9 mouse cellular contexts compared by ENCODE assay signal in genomic region chr7:109016378-109016923, GRCm38 (mm10).
A peak's percentile ranks its signal among the peaks of the same experiment; 100 is the strongest.
DNase-seq lines count a peak whose midpoint lies in the region; ATAC-seq lines count a peak whose summit lies in the region.
"Had no signal": no experiment of that assay in that cellular context is flagged by ENCODE, and none has a peak within 500 bp of the region (broad histone marks: within the 10 kb centered on the region; RNA-seq: fewer than 3 reads in every experiment).

No protein-coding gene starts in this region.

- no peak overlapping the region for H3K9ac ChIP-seq in midbrain, embryonic 14.5 days (replicated peaks; ENCODE audit: low read length)
- no peak overlapping the region for H3K9ac ChIP-seq in midbrain, embryonic 11.5 days (ENCODE audit: low read length)
- no peak overlapping the region; the same call in 1 of the 2 replicates for H3K9ac ChIP-seq in hindbrain, embryonic 16.5 days (ENCODE audit: low read depth, low read length)

- peak; percentile 34 for DNase-seq in adrenal gland, postnatal 14 days
- no peak for DNase-seq in adrenal gland, adult 18-20 months (ENCODE audit: low spot score in 2 of 2)
- peak; percentile 34 for DNase-seq in midbrain, embryonic 14.5 days
- no peak for DNase-seq in midbrain, embryonic 11.5 days (ENCODE audit: low spot score, missing footprints)
- no peak for DNase-seq in heart, adult 18-20 months
- DNase-seq in spleen, postnatal 14 days (ENCODE audit: low spot score in 2 of 2) = no peak
- DNase-seq: kidney, adult 8-10 months had no signal

- ATAC-seq in midbrain, embryonic 14.5 days (ENCODE audit: low FRiP score, low TSS enrichment) = no peak
- ATAC-seq in midbrain, embryonic 11.5 days (ENCODE audit: low FRiP score) = no peak
- peak; percentile 40 for ATAC-seq in hindbrain, embryonic 16.5 days
- no peak for ATAC-seq in CD4-positive, CD25-positive, alpha-beta regulatory T cell, adult 4 months

- 29% methylated on average over 5 of the region's 5 CpGs for WGBS in midbrain, embryonic 14.5 days
- WGBS in midbrain, embryonic 11.5 days = 52% methylated on average over 5 of the region's 5 CpGs
- 17% methylated on average over 5 of the region's 5 CpGs for WGBS in hindbrain, embryonic 16.5 days

- no peaks in the 10 kb centered on the region for H3K9me3 ChIP-seq in midbrain, embryonic 14.5 days (ENCODE audit: control insufficient read depth, low read length)
- no peaks in the 10 kb centered on the region for H3K9me3 ChIP-seq in midbrain, embryonic 11.5 days (ENCODE audit: control insufficient read depth, low read length)
- no peaks in the 10 kb centered on the region for H3K9me3 ChIP-seq in hindbrain, embryonic 16.5 days (ENCODE audit: control insufficient read depth, low read length)

- H3K4me1 ChIP-seq in midbrain, embryonic 14.5 days (ENCODE audit: control insufficient read depth, insufficient read depth, low read length) = peaks cover 33% of the 10 kb centered on the region
- H3K4me1 ChIP-seq in midbrain, embryonic 11.5 days (ENCODE audit: control insufficient read depth, insufficient read depth, low read length) = peaks cover 11% of the 10 kb centered on the region
- H3K4me1 ChIP-seq in hindbrain, embryonic 16.5 days (ENCODE audit: control insufficient read depth, insufficient read depth, low read depth, low read length) = peaks cover 34% of the 10 kb centered on the region

- 0 out of 2 replicates have a peak, but pooled peaks cover 3% of the 10 kb centered on the region for H3K36me3 ChIP-seq in midbrain, embryonic 14.5 days (ENCODE audit: control insufficient read depth, insufficient read depth, low read length)
- no peaks in the 10 kb centered on the region for H3K36me3 ChIP-seq in midbrain, embryonic 11.5 days (ENCODE audit: control insufficient read depth, insufficient read depth, low read length)
- H3K36me3 ChIP-seq in hindbrain, embryonic 16.5 days (ENCODE audit: control insufficient read depth, insufficient read depth, low read length) = no peaks in the 10 kb centered on the region

- H3K4me3 ChIP-seq in midbrain, embryonic 14.5 days (replicated peaks; ENCODE audit: low read depth, low read length) = no peak overlapping the region
- no peak overlapping the region for H3K4me3 ChIP-seq in midbrain, embryonic 11.5 days (ENCODE audit: low read depth, low read length)
- no peak overlapping the region for H3K4me3 ChIP-seq in hindbrain, embryonic 16.5 days (ENCODE audit: low read length)

- H3K4me2 ChIP-seq in midbrain, embryonic 14.5 days (ENCODE audit: low read length) = no peak overlapping the region
- H3K4me2 ChIP-seq in midbrain, embryonic 11.5 days = no peak overlapping the region
- H3K4me2 ChIP-seq in hindbrain, embryonic 16.5 days (ENCODE audit: low read length) = 0 out of 2 replicates have a peak overlapping the region, but pooled peaks have one; percentile 2

- H3K27me3 ChIP-seq in midbrain, embryonic 14.5 days (ENCODE audit: control insufficient read depth, insufficient read depth, low read length) = no peaks in the 10 kb centered on the region
- H3K27me3 ChIP-seq in midbrain, embryonic 11.5 days (ENCODE audit: control insufficient read depth, insufficient read depth, low read length) = peaks cover 6% of the 10 kb centered on the region
- no peaks in the 10 kb centered on the region for H3K27me3 ChIP-seq in hindbrain, embryonic 16.5 days (replicated peaks; ENCODE audit: control insufficient read depth, insufficient read depth, low read length)

- peak overlapping the region; percentile 15 for H3K27ac ChIP-seq in midbrain, embryonic 14.5 days (replicated peaks; ENCODE audit: low read depth, low read length)
- no peak overlapping the region for H3K27ac ChIP-seq in midbrain, embryonic 11.5 days (ENCODE audit: low read depth, low read length)
- H3K27ac ChIP-seq in hindbrain, embryonic 16.5 days (ENCODE audit: low read depth, low read length) = peak overlapping the region; percentile 68

Comparison
In these comparisons a context has a peak if more than half of its experiments do, and no peak if none do; other contexts are left out.
1. DNase-seq: peak in adrenal gland, postnatal 14 days (single experiment) and midbrain, embryonic 14.5 days (single experiment); none in adrenal gland, adult 18-20 months (0 of 2), midbrain, embryonic 11.5 days (single experiment), heart, adult 18-20 months (0 of 2) and spleen, postnatal 14 days (0 of 2).